In the genomic region with DNA sequence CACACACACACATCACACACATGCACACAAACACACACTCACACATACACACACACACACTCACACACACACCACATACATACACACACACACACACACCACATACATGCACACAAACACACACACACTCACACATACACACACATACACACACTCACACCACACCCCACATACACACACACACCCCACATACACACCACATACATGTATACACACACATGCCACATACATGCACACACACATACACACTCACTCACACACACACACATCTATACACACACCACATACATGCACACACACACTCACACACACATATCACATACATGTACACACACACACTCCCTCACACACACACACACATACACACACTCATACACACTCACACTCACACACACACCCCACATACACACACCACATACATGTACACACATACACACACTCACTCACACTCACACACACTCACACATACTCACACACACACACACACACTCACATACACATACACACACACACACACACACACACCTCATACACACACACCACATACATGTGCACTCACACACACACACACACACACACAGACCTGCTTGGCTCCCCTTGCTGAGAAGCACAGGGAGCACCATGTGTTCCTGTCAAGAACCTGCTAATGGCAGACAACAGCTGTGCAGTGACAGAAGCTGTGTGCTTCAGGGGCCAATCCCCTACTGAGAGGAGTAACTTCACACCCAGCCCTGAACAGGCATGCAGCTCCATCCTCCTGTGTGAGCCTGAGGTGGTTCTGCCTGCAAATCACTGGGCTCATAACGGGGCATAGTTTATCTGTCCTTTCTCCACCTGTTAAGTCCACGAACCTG, we compare ENCODE assay signal across 9 mouse cellular contexts.
DNase-seq lines count a peak whose midpoint lies in the region; ATAC-seq lines count a peak whose summit lies in the region.
"Had no signal": no experiment of that assay in that cellular context is flagged by ENCODE, and none has a peak within 500 bp of the region (broad histone marks: within the 10 kb centered on the region; RNA-seq: fewer than 3 reads in every experiment).

No protein-coding gene starts in this region.

- no peak for DNase-seq in hindbrain, embryonic 14.5 days (ENCODE audit: low spot score)
- peak; percentile 20 for DNase-seq in retina, embryonic 14.5 days (ENCODE audit: low spot score)
- DNase-seq in adipocyte (ENCODE audit: low spot score) = no peak
- DNase-seq: adrenal gland, postnatal 14 days; heart, adult 11 months had no signal

- no peak overlapping the region for H3K9ac ChIP-seq in embryonic facial prominence, embryonic 13.5 days
- H3K9ac ChIP-seq in hindbrain, embryonic 14.5 days = no peak overlapping the region

- H3K4me1 ChIP-seq in megakaryocyte, embryonic 14.5 days = no peaks in the 10 kb centered on the region
- H3K4me1 ChIP-seq in embryonic facial prominence, embryonic 13.5 days = no peaks in the 10 kb centered on the region
- no peaks in the 10 kb centered on the region for H3K4me1 ChIP-seq in hindbrain, embryonic 14.5 days (replicated peaks; ENCODE audit: control insufficient read depth, insufficient read depth, low read length)

- no peaks in the 10 kb centered on the region for H3K27me3 ChIP-seq in megakaryocyte, embryonic 14.5 days (replicated peaks)
- no peaks in the 10 kb centered on the region for H3K27me3 ChIP-seq in embryonic facial prominence, embryonic 13.5 days
- no peaks in the 10 kb centered on the region for H3K27me3 ChIP-seq in hindbrain, embryonic 14.5 days (ENCODE audit: control insufficient read depth, insufficient read depth, low read length)

- H3K36me3 ChIP-seq in megakaryocyte, embryonic 14.5 days (replicated peaks; ENCODE audit: low read length) = no peaks in the 10 kb centered on the region
- H3K36me3 ChIP-seq in embryonic facial prominence, embryonic 13.5 days = no peaks in the 10 kb centered on the region
- H3K36me3 ChIP-seq in hindbrain, embryonic 14.5 days (replicated peaks; ENCODE audit: control insufficient read depth, insufficient read depth) = no peaks in the 10 kb centered on the region

- no peak overlapping the region for H3K4me2 ChIP-seq in embryonic facial prominence, embryonic 13.5 days
- no peak overlapping the region for H3K4me2 ChIP-seq in hindbrain, embryonic 14.5 days (replicated peaks)

- H3K4me3 ChIP-seq in megakaryocyte, embryonic 14.5 days (replicated peaks) = peak overlapping the region; percentile 30
- H3K4me3 ChIP-seq in embryonic facial prominence, embryonic 13.5 days = no peak overlapping the region
- no peak overlapping the region for H3K4me3 ChIP-seq in hindbrain, embryonic 14.5 days (replicated peaks; ENCODE audit: low read length)

- ATAC-seq in megakaryocyte, adult 5-6 weeks (ENCODE audit: poor library complexity, severe bottlenecking) = no peak
- ATAC-seq in embryonic facial prominence, embryonic 13.5 days (ENCODE audit: insufficient number of reproducible peaks, insufficient read depth, low FRiP score, low TSS enrichment, low read depth) = peak; percentile 56
- peak; percentile 46; the same call in 1 of the 2 replicates for ATAC-seq in hindbrain, embryonic 14.5 days (ENCODE audit: low FRiP score)
- ATAC-seq in granulocyte monocyte progenitor cell, adult 5-6 weeks (replicated peaks; ENCODE audit: poor library complexity, severe bottlenecking) = no peak

- WGBS in embryonic facial prominence, embryonic 13.5 days = 70% methylated on average over 2 of the region's 2 CpGs
- 79% methylated on average over 2 of the region's 2 CpGs for WGBS in hindbrain, embryonic 14.5 days

- H3K27ac ChIP-seq in embryonic facial prominence, embryonic 13.5 days = no peak overlapping the region
- no peak overlapping the region for H3K27ac ChIP-seq in hindbrain, embryonic 14.5 days

- peaks cover 8% of the 10 kb centered on the region for H3K9me3 ChIP-seq in megakaryocyte, embryonic 14.5 days
- H3K9me3 ChIP-seq in embryonic facial prominence, embryonic 13.5 days = no peaks in the 10 kb centered on the region
- no peaks in the 10 kb centered on the region for H3K9me3 ChIP-seq in hindbrain, embryonic 14.5 days (ENCODE audit: control insufficient read depth, low read length)

Comparison
In these comparisons a context has a peak if more than half of its experiments do, and no peak if none do; other contexts are left out.
1. ATAC-seq: peak in embryonic facial prominence, embryonic 13.5 days (single experiment) and hindbrain, embryonic 14.5 days (single experiment); none in megakaryocyte, adult 5-6 weeks (single experiment) and granulocyte monocyte progenitor cell, adult 5-6 weeks (single experiment).